Mouse (Mus musculus): ENCODE measurements around the gene Tnfrsf1b. TPM values are rescaled to one million over a fixed set of nuclear protein-coding genes. Genes with fewer than 3 reads are reported as not detected.
"Not testable (repeated sequence)": the region's sequence is repeated elsewhere in the genome, so short reads cannot be mapped to it uniquely, and the experiment has no call there.

Tnfrsf1b gene
- total RNA-seq, 2 experiments from 2014 or later: 2.9 TPM

DNA sequence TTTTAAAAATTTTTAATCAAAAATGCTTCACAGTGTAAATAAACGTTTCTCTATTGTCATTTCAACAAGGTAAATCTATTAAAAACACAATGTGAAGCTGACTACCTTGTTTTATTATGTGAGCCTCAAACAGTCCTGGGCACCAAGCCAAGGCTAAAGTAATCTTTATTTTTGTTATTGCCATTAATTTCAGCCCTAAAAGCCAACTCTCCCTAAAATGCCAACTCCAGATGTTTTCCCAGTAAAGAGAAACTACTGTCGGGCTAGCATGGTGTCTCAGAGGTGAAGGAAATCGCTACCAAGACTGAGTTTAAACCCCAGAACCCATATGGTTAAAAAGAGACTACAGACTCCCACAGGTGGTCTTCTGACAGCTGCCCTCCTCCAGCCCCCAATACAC is 53.3 kb downstream of the Tnfrsf1b start:
- no peak for DNase-seq (ENCODE audit: low spot score in 2 of 2)

GRCm38 (mm10) chr4:145192686-145193085 is 54.0 kb downstream of the Tnfrsf1b start:
- DNase-seq (ENCODE audit: low spot score in 2 of 2): no peak

- no peak for DNase-seq (ENCODE audit: low spot score in 2 of 2)
Observed at GRCm38 (mm10) chr4:145188561-145188960, 58.1 kb downstream of the Tnfrsf1b start.

- DNase-seq (ENCODE audit: low spot score in 2 of 2): no peak
Observed at GRCm38 (mm10) chr4:145187619-145188018, 59.1 kb downstream of the Tnfrsf1b start.

DNA sequence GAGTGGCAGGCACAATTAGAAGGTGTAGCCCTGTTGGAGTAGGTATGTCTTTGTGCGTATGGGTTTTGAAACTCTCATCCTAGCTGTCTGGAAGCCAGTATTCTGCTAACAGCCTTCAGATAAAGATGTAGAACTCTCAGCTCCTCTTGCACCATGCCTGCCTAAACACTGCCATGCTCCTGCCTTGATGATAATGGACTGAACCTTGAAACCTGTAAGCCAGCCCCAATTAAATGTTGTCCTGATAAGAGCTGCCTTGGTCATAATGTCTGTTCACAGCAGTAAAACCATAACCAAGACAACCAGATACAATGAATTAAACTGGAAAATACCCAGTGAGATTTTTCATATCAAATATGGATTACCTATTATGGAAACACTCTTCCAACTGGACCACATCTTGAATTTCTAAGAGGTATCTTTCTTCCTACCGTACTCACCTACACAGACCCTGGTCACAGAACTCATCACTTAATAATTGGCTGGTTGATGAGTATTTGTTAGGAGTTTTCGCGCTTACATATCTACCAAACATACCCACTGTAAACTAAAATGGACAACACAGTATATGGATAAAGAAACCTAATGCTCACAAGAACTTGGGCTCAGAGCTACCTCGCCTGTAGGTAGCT is 67.6 kb downstream of the Tnfrsf1b start:
- DNase-seq (ENCODE audit: low spot score in 2 of 2): no peak

- not testable (repeated sequence) for DNase-seq (ENCODE audit: low spot score in 2 of 2)
Observed at GRCm38 (mm10) chr4:145165542-145165941, 81.1 kb downstream of the Tnfrsf1b start.

- no peak for DNase-seq (ENCODE audit: low spot score in 2 of 2)
Observed at GRCm38 (mm10) chr4:145164111-145164510, 82.6 kb downstream of the Tnfrsf1b start.

Other genes with a start within 250 kb of the Tnfrsf1b start
- gene Vps13d, start 51.9 kb downstream of the Tnfrsf1b start, total RNA-seq (2021): 10 to 100 TPM; 68.2 to 75.9 TPM
- under 1 TPM; 0.58 to 0.79 TPM for gene Tnfrsf8, start 68.3 kb upstream of the Tnfrsf1b start, total RNA-seq (2021)

Data from layer of hippocampus, postnatal 14 days (tissue).